Mouse (Mus musculus) neural tube, embryonic 12.5 days (tissue): ENCODE data around the gene Nanp. TPM values are rescaled to one million over a fixed set of nuclear protein-coding genes. Genes with fewer than 3 reads are reported as not detected.

Source experiments
- ATAC-seq: fragments of 200-750 bp; cut with Nextera tagmentation; 2 replicates; pipeline ENCODE4 v1.8.0; 2017; ENCODE audit warnings: low read depth, mild to moderate bottlenecking, moderate TSS enrichment, moderate library complexity; ENCODE audit not compliant: low FRiP score
- H3K27ac ChIP-seq: fragments of 300-500 bp; sonication (generic); 2 replicates; pipeline ENCODE4 v1.5.1; 2016
- H3K27me3 ChIP-seq: fragments of 300-500 bp; sonication (generic); replicated peaks from 2 replicates; pipeline ENCODE4 v1.6.1; 2016; ENCODE audit warnings: mild to moderate bottlenecking
- H3K36me3 ChIP-seq: fragments of 300-500 bp; sonication (generic); 2 replicates; pipeline ENCODE4 v1.6.1; 2016; ENCODE audit warnings: mild to moderate bottlenecking
- H3K4me1 ChIP-seq: fragments of 300-500 bp; sonication (generic); 2 replicates; pipeline ENCODE4 v1.6.1; 2016
- H3K4me2 ChIP-seq: fragments of 300-500 bp; sonication (generic); replicated peaks from 2 replicates; pipeline ENCODE4 v1.6.1; 2016; ENCODE audit warnings: mild to moderate bottlenecking
- H3K4me3 ChIP-seq: fragments of 300-500 bp; sonication (generic); 2 replicates; pipeline ENCODE4 v1.5.1; 2016
- H3K9ac ChIP-seq: fragments of 300-500 bp; sonication (generic); 2 replicates; pipeline ENCODE4 v1.6.1; 2016; ENCODE audit warnings: mild to moderate bottlenecking
- H3K9me3 ChIP-seq: fragments of 300-500 bp; sonication (generic); 2 replicates; pipeline ENCODE4 v1.6.1; 2016; ENCODE audit warnings: mild to moderate bottlenecking
- WGBS: fragments of 180-500 bp; shearing (Covaris S2); methylation state at CpG from one replicate; pipeline ENCODE4 v1.1.7; 2016; 5-methylcytosine and 5-hydroxymethylcytosine counted together
- polyA plus RNA-seq: library from polyadenylated mRNA; unstranded; fragments of >200 nt; fragmentation: Nextera tagmentation; extraction: Ambion mirVana; gene quantifications from 2 replicates; pipeline ENCODE4 v1.2.1, GENCODE M21; 2016

The Nanp gene
- polyA plus RNA-seq, 1 experiment from 2014 or later, result 39.9 TPM

GRCm38 (mm10) chr2:151009515-151010085 lies 29.6 kb downstream of the Nanp start:
- WGBS, result 88% methylated on average over 1 of the region's 1 CpGs
- Histone ChIP-seq H3K36me3 (no peaks in the 10 kb centered on the region), H3K9ac (peak overlapping the region; percentile 85), H3K4me1 (peaks cover 13% of the 10 kb centered on the region; the same call in 1 of the 2 replicates), H3K9me3 (no peaks in the 10 kb centered on the region), H3K27me3 (no peaks in the 10 kb centered on the region), H3K27ac (no peak overlapping the region), H3K4me2 (peak overlapping the region; percentile 88), H3K4me3 (peak overlapping the region; percentile 71)
- peak; percentile 68 for ATAC-seq

GRCm38 (mm10) chr2:151008939-151009509 lies 30.2 kb downstream of the Nanp start:
- Histone ChIP-seq H3K9me3 (no peaks in the 10 kb centered on the region), H3K4me1 (peaks cover 13% of the 10 kb centered on the region; the same call in 1 of the 2 replicates), H3K27me3 (no peaks in the 10 kb centered on the region), H3K4me2 (peak overlapping the region; percentile 88), H3K27ac (peak overlapping the region; percentile 22; the same call in 1 of the 2 replicates), H3K4me3 (peak overlapping the region; percentile 71), H3K9ac (peak overlapping the region; percentile 85), H3K36me3 (no peaks in the 10 kb centered on the region)
- under 1% methylated on average over 57 of the region's 57 CpGs for WGBS
- ATAC-seq, result peak; percentile 95

- peak overlapping the region; percentile 88 for H3K4me2 ChIP-seq
- WGBS, result under 1% methylated on average over 21 of the region's 21 CpGs
- no peaks in the 10 kb centered on the region for H3K36me3 ChIP-seq
- peak overlapping the region; percentile 85 for H3K9ac ChIP-seq
- H3K27me3 ChIP-seq, result no peaks in the 10 kb centered on the region
- ATAC-seq, result peak; percentile 65
- H3K9me3 ChIP-seq, result no peaks in the 10 kb centered on the region
- peaks cover 13% of the 10 kb centered on the region; the same call in 1 of the 2 replicates for H3K4me1 ChIP-seq
- no peak overlapping the region for H3K27ac ChIP-seq
- peak overlapping the region; percentile 71 for H3K4me3 ChIP-seq
Measured at GRCm38 (mm10) chr2:151008517-151008932, 30.7 kb downstream of the Nanp start.

GRCm38 (mm10) chr2:151008006-151008405 lies 31.2 kb downstream of the Nanp start:
- H3K36me3 ChIP-seq, result no peaks in the 10 kb centered on the region
- no peak for ATAC-seq
- H3K9me3 ChIP-seq, result no peaks in the 10 kb centered on the region
- H3K4me1 ChIP-seq, result peaks cover 13% of the 10 kb centered on the region; the same call in 1 of the 2 replicates
- peak overlapping the region; percentile 85; the same call in 1 of the 2 replicates for H3K9ac ChIP-seq
- peak overlapping the region; percentile 71 for H3K4me3 ChIP-seq
- H3K4me2 ChIP-seq, result peak overlapping the region; percentile 88
- H3K27ac ChIP-seq, result no peak overlapping the region
- 41% methylated on average over 6 of the region's 6 CpGs for WGBS
- H3K27me3 ChIP-seq, result no peaks in the 10 kb centered on the region

- H3K9ac ChIP-seq, result no peak overlapping the region
- no peaks in the 10 kb centered on the region for H3K9me3 ChIP-seq
- H3K4me3 ChIP-seq, result no peak overlapping the region
- no peaks in the 10 kb centered on the region for H3K27me3 ChIP-seq
- no peaks in the 10 kb centered on the region for H3K36me3 ChIP-seq
- peaks cover 13% of the 10 kb centered on the region; the same call in 1 of the 2 replicates for H3K4me1 ChIP-seq
- ATAC-seq, result no peak
- no peak overlapping the region for H3K4me2 ChIP-seq
- H3K27ac ChIP-seq, result no peak overlapping the region
- 68% methylated on average over 5 of the region's 5 CpGs for WGBS
Measured at GRCm38 (mm10) chr2:151006281-151006945, 32.8 kb downstream of the Nanp start.

GRCm38 (mm10) chr2:151004390-151004789 lies 34.8 kb downstream of the Nanp start:
- WGBS, result 94% methylated on average over 10 of the region's 10 CpGs

GRCm38 (mm10) chr2:151003796-151004195 lies 35.4 kb downstream of the Nanp start:
- no peak overlapping the region for H3K9ac ChIP-seq
- no peak for ATAC-seq
- H3K36me3 ChIP-seq, result no peaks in the 10 kb centered on the region
- WGBS, result 87% methylated on average over 6 of the region's 6 CpGs
- no peaks in the 10 kb centered on the region for H3K27me3 ChIP-seq
- H3K4me1 ChIP-seq, result peaks cover 16% of the 10 kb centered on the region
- H3K4me2 ChIP-seq, result no peak overlapping the region
- H3K4me3 ChIP-seq, result no peak overlapping the region
- H3K9me3 ChIP-seq, result no peaks in the 10 kb centered on the region
- H3K27ac ChIP-seq, result no peak overlapping the region

More at GRCm38 (mm10) chr2:151004390-151004789, 34.8 kb downstream of the Nanp start:
- Histone ChIP-seq H3K27me3 (no peaks in the 10 kb centered on the region), H3K27ac (no peak overlapping the region), H3K4me1 (peaks cover 11% of the 10 kb centered on the region; the same call in 1 of the 2 replicates), H3K9me3 (no peaks in the 10 kb centered on the region), H3K36me3 (no peaks in the 10 kb centered on the region), H3K9ac (no peak overlapping the region), H3K4me3 (no peak overlapping the region), H3K4me2 (no peak overlapping the region)
- no peak for ATAC-seq

- no peak overlapping the region for H3K4me3 ChIP-seq
- peaks cover 22% of the 10 kb centered on the region for H3K4me1 ChIP-seq
- H3K4me2 ChIP-seq, result no peak overlapping the region
- no peaks in the 10 kb centered on the region for H3K27me3 ChIP-seq
- H3K36me3 ChIP-seq, result no peaks in the 10 kb centered on the region
- H3K27ac ChIP-seq, result no peak overlapping the region
- H3K9ac ChIP-seq, result no peak overlapping the region
- H3K9me3 ChIP-seq, result no peaks in the 10 kb centered on the region
- no peak for ATAC-seq
- 89% methylated on average over 5 of the region's 5 CpGs for WGBS
Measured at GRCm38 (mm10) chr2:151001619-151002175, 37.5 kb downstream of the Nanp start.

- no peak overlapping the region for H3K27ac ChIP-seq
- no peak overlapping the region for H3K4me2 ChIP-seq
- peaks cover 22% of the 10 kb centered on the region for H3K4me1 ChIP-seq
- no peak overlapping the region for H3K4me3 ChIP-seq
- ATAC-seq, result peak; percentile 72
- no peaks in the 10 kb centered on the region for H3K36me3 ChIP-seq
- 45% methylated on average over 7 of the region's 7 CpGs for WGBS
- no peaks in the 10 kb centered on the region for H3K9me3 ChIP-seq
- H3K27me3 ChIP-seq, result no peaks in the 10 kb centered on the region
- no peak overlapping the region for H3K9ac ChIP-seq
Measured at GRCm38 (mm10) chr2:151000402-151001178, 38.6 kb downstream of the Nanp start.

GRCm38 (mm10) chr2:150999021-150999420 lies 40.2 kb downstream of the Nanp start:
- WGBS, result 20% methylated on average over 3 of the region's 3 CpGs
- Histone ChIP-seq H3K36me3 (no peaks in the 10 kb centered on the region), H3K27ac (no peak overlapping the region), H3K9me3 (no peaks in the 10 kb centered on the region), H3K4me3 (no peak overlapping the region), H3K4me1 (peaks cover 22% of the 10 kb centered on the region), H3K9ac (no peak overlapping the region), H3K4me2 (0 out of 2 replicates have a peak overlapping the region, but pooled peaks have one; percentile 7), H3K27me3 (no peaks in the 10 kb centered on the region)
- peak; percentile 39 for ATAC-seq

GRCm38 (mm10) chr2:150997618-150998017 lies 41.6 kb downstream of the Nanp start:
- H3K36me3 ChIP-seq, result no peaks in the 10 kb centered on the region
- no peak for ATAC-seq
- no peaks in the 10 kb centered on the region for H3K27me3 ChIP-seq
- peaks cover 22% of the 10 kb centered on the region for H3K4me1 ChIP-seq
- no peak overlapping the region for H3K27ac ChIP-seq
- 16% methylated on average over 5 of the region's 5 CpGs for WGBS
- no peak overlapping the region for H3K4me2 ChIP-seq
- H3K4me3 ChIP-seq, result no peak overlapping the region
- no peaks in the 10 kb centered on the region for H3K9me3 ChIP-seq
- H3K9ac ChIP-seq, result no peak overlapping the region
